Mouse (Mus musculus) layer of hippocampus, postnatal 14 days (tissue): ENCODE measurements around the gene Ndufa5. TPM values are rescaled to one million over a fixed set of nuclear protein-coding genes. Genes with fewer than 3 reads are reported as not detected.

Experiments used
- DNase-seq, 2 experiments: peaks; one replicate each; pipeline ENCODE4 v3.0.0; 2021 to 2022; ENCODE audit warnings: low spot score in 2 of 2, mixed read lengths in 1 of 2
- long read RNA-seq, 2 experiments: library from polyadenylated mRNA; stranded (forward); transcript quantifications; one replicate each; pipeline ENCODE4 v2.0.0; 2021
- total RNA-seq, 2 experiments: library from RNA; stranded (reverse); gene quantifications; 2 replicates each; pipeline ENCODE4 v1.2.3; 2021

Gene Ndufa5
- 100 to 1,000 TPM; 278 to 296 TPM for total RNA-seq
- long read RNA-seq, experiment 1, transcript Ndufa5-201 (5 exons, 875 nt) = major isoform, 83 of 115 reads
- long read RNA-seq, experiment 1, transcript Ndufa5-202 (4 exons, 315 nt) = minor isoform, 6 of 115 reads
- long read RNA-seq, experiment 1, partial matches to known transcripts = 23 of 115 reads
- long read RNA-seq, experiment 1, other reads (novel, unspliced or antisense) = 1 of 115 reads
- long read RNA-seq, experiment 2, transcript Ndufa5-202 (4 exons, 315 nt) = minor isoform, 17 of 312 reads
- long read RNA-seq, experiment 2, transcript Ndufa5-201 (5 exons, 875 nt) = major isoform, 206 of 312 reads
- long read RNA-seq, experiment 2, partial matches to known transcripts = 80 of 312 reads
- long read RNA-seq, experiment 2, other reads (novel, unspliced or antisense) = 7 of 312 reads

GRCm38 (mm10) chr6:24527155-24528063 lies at the start of gene Ndufa5:
Gene Ndufa5 (minus strand): TSS chr6:24528013.
- peak; percentile 79 to 93 for DNase-seq

GRCm38 (mm10) chr6:24573319-24573718 lies 45.5 kb upstream of the Ndufa5 start:
- DNase-seq = no peak

GRCm38 (mm10) chr6:24572431-24572830 lies 44.6 kb upstream of the Ndufa5 start:
- DNase-seq = no peak

GRCm38 (mm10) chr6:24571126-24571525 lies 43.3 kb upstream of the Ndufa5 start:
- no peak for DNase-seq

- DNase-seq = no peak
Measured at GRCm38 (mm10) chr6:24570278-24570677, 42.5 kb upstream of the Ndufa5 start.

DNA sequence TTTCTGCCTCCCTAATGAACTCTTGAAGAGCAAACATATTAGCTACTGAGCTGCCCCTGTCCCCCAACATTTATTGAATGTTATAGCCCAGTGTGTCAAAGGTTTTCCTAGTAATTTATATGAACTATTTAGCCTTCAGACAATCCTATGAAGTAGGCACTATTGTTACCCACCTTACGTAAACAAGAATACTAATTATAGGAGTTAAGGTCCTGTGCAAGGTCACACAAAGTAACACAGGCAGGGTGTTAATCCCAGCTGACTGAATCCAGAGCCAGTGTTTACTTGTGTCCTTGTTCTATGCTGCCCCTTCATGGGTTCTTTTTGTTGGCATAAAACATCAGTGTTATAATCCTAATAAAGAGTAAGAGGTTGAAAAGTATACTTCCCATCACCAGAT lies 41.9 kb upstream of the Ndufa5 start:
- DNase-seq = no peak

DNA sequence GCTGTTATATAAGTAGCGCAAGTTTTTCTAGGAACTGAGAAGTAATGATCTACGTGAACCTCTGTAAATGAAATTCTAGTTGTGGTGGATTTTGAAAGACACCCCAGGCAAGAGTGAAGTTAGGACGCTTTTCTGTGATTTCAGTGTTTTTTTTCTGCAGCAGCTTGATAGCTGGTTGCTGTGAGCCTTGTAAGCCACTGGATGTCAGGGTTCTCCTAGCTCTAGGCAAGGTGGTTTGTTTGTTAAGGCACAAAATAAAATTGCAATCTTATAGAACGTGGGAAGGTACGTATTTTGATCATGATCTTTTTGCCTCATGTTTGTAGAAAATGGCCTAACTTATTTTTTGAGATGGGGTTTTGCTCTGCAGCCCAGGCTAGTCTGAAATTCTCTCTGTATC lies 41.1 kb upstream of the Ndufa5 start:
- DNase-seq = no peak

DNA sequence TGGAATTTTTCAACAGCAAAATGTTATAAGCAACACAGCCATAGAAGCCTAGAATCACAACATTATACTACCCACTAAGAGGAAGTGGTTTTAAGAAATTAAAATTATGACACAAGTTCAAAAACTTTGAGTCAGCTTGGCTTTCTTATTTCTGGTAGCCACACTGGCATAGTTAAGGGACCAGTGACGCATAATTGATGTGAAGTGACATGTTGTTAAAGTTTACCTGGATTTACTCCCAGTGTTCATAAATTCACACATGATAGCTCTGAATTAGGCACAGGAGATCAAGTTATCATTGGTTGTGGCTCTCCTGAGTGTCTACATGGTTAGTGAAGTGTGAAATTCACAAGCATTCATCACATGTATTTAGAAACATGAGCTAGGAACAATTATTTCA lies 37.1 kb upstream of the Ndufa5 start:
- no peak for DNase-seq

- peak; percentile 46 to 54 for DNase-seq
Measured at GRCm38 (mm10) chr6:24564081-24564480, 36.3 kb upstream of the Ndufa5 start.

GRCm38 (mm10) chr6:24555488-24555887 lies 27.7 kb upstream of the Ndufa5 start:
- no peak for DNase-seq

- DNase-seq = no peak
Measured at GRCm38 (mm10) chr6:24554427-24555086, 26.7 kb upstream of the Ndufa5 start.

GRCm38 (mm10) chr6:24552046-24552445 lies 24.2 kb upstream of the Ndufa5 start:
- peak in 1 of 2 experiments; percentile 47 for DNase-seq

- DNase-seq = no peak
Measured at GRCm38 (mm10) chr6:24549801-24550200, 22.0 kb upstream of the Ndufa5 start.

- DNase-seq = no peak
Measured at GRCm38 (mm10) chr6:24546716-24547420, 19.1 kb upstream of the Ndufa5 start.

- no peak for DNase-seq
Measured at GRCm38 (mm10) chr6:24543119-24543591, 15.3 kb upstream of the Ndufa5 start.

DNA sequence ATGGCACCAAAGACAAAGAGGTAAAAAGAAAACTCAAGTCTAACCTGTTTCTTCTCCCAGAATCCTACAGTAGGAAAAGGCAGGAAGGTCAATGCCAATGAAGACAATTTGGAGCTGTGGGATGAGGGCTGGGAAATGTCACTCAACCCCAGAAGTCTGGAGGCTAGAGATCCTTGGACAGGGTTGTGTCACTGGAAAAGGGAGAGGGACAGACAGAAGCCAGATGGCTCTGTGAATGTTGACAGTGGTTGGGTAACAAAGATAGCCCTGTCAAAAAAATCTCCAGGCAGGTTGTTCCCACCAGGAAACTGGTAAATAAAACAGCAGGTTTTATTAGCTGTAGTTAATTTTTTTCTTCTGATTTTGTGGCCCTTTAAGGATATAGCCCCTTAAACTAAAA lies 14.6 kb upstream of the Ndufa5 start:
- DNase-seq = no peak

DNA sequence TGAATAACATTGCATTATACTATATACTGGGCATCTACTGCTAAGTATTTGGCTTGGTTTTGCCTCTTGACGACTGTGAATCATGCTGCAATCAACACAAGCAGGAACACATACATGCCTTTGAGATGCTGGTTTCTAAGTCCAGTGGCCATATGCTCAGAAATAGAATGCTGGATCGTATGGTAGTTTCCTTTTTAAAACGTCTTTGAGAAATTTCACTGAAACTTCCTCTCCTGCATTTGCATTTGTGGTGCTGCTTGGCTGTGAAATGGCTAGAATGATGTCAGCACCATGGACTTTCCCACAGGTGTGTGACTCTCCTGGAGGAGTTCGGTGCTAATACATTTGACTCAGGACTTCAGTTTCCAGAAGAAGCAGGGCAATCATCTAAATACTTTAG lies 12.3 kb upstream of the Ndufa5 start:
- no peak for DNase-seq

GRCm38 (mm10) chr6:24538435-24538834 lies 10.6 kb upstream of the Ndufa5 start:
- no peak for DNase-seq

DNA sequence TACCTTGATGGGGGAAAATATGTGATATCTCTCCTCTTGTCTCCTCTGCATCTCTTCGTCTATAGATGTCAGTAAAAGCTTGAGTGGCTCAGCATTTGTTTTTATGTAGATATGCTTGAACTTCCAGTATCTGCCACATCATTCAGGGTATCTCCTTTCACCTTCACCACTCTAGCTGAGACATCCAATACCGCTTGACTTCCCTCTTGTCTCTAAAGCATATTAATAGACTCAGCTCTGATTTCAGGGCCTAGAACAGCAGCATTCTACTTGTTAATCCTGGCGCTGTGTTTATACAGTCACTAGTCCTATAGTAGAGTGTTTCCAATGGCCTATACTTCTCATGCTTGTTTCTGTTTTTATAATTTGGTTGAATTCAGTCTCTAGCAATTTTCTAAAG lies 5.0 kb upstream of the Ndufa5 start:
- no peak for DNase-seq

DNA sequence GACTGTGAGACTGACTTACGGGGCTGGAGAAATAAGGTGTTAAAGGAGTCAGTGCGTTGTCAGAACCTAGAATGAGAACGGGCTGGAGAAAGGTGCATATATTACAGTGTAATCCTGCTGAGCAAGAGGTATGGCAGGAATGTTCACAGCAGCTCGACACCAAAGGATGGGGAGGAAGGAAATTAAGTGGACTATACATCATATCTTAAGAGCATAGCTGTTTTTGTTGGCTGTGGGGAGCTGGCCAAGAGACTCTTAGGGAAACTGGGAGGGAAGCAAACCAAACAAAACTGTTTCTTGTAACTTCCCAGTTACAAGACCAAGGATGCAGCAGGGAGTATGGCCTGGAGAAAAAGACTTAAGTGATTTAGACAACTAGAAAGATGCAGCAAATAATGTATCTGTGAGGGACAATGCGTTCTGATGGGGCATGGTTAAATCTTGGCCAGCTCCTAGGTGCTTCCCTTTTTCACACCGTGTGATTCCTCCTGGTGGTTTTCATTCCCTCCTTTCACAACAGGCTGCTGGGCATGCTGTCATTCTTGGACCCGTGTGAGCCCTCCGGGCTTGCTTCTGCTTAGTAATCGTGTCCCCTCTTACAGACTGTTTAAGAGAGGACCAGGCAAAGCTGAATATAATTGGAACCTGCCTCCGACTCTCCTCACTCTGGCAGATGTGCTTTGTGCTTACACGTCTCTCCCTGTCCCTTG lies 3.1 kb upstream of the Ndufa5 start:
- DNase-seq = no peak
